Mouse (Mus musculus) liver, postnatal 0 days (tissue): ENCODE results near the gene AK157302.

Experiments used
- CTCF ChIP-seq: sonication (generic); IDR thresholded peaks from 2 replicates; pipeline ENCODE4 v1.5.1; 2016; ENCODE audit warnings: antibody characterized with exemption, low read depth
- EP300 ChIP-seq: IDR thresholded peaks from 2 replicates; pipeline ENCODE4 v1.6.1; 2016; ENCODE audit warnings: antibody characterized with exemption, low read depth, mild to moderate bottlenecking

DNA sequence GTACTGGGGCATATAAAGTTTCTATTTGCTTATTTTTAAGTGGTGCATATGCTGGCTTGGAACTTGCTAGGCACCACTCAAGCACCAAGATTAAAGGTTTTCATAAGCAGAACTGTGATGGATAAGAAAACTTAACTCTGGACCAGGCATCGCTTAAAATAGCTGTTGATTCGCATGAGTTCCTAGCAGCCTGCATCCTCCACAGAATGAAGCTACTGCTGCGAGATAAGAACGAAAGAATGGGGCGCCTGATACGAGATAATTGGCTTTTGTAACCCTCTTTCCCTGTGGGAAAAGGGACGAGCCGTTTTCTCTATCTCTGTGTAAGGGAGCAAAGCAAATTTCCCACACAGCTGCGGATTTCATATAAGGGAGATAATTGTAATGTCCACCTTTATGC lies 25.9 kb upstream of the AK157302 start:
- TF ChIP-seq CTCF (no peak), EP300 (no peak)
